Mouse (Mus musculus) forebrain, embryonic 16.5 days (tissue): ENCODE results near the gene Ttc1. TPM values are rescaled to one million over a fixed set of nuclear protein-coding genes. Genes with fewer than 3 reads are reported as not detected.

Experiments
- ATAC-seq: fragments of 200-750 bp; cut with Nextera tagmentation; 2 replicates; pipeline ENCODE4 v1.8.0; 2017; ENCODE audit warnings: mild to moderate bottlenecking, moderate library complexity
- H3K27ac ChIP-seq: fragments of 300-500 bp; sonication (generic); 2 replicates; pipeline ENCODE4 v1.5.1; 2014; ENCODE audit warnings: low read length, control low read depth
- H3K27me3 ChIP-seq: fragments of 300-500 bp; sonication (generic); replicated peaks from 2 replicates; pipeline ENCODE4 v1.6.1; 2014; ENCODE audit warnings: low read length; ENCODE audit not compliant: control insufficient read depth, insufficient read depth
- H3K36me3 ChIP-seq: fragments of 300-500 bp; sonication (generic); 2 replicates; pipeline ENCODE4 v1.6.1; 2014; ENCODE audit not compliant: control insufficient read depth, insufficient read depth
- H3K4me1 ChIP-seq: fragments of 300-500 bp; sonication (generic); replicated peaks from 2 replicates; pipeline ENCODE4 v1.6.1; 2014; ENCODE audit warnings: low read length; ENCODE audit not compliant: control insufficient read depth, insufficient read depth
- H3K4me2 ChIP-seq: fragments of 300-500 bp; sonication (generic); 2 replicates; pipeline ENCODE4 v1.6.1; 2014; ENCODE audit warnings: mild to moderate bottlenecking, low read length, control low read depth
- H3K4me3 ChIP-seq: fragments of 300-500 bp; sonication (generic); replicated peaks from 2 replicates; pipeline ENCODE4 v1.5.1; 2014; ENCODE audit warnings: mild to moderate bottlenecking, low read length, control low read depth
- H3K9ac ChIP-seq: fragments of 300-500 bp; sonication (generic); replicated peaks from 2 replicates; pipeline ENCODE4 v1.6.1; 2014; ENCODE audit warnings: low read depth, low read length, control low read depth
- H3K9me3 ChIP-seq: fragments of 300-500 bp; sonication (generic); 2 replicates; pipeline ENCODE4 v1.6.1; 2016; ENCODE audit warnings: low read length; ENCODE audit not compliant: control insufficient read depth
- WGBS: fragments of 180-500 bp; shearing (Covaris S2); extraction: QIAGEN DNeasy Blood & Tissue Kit; methylation state at CpG from one replicate; pipeline ENCODE4 v1.1.7; 2014; 5-methylcytosine and 5-hydroxymethylcytosine counted together
- polyA plus RNA-seq: library from polyadenylated mRNA; unstranded; fragments of >200 nt; fragmentation: Nextera tagmentation; extraction: Ambion mirVana; gene quantifications from 2 replicates; pipeline ENCODE4 v1.2.1, GENCODE M21; 2015

Ttc1 gene
- polyA plus RNA-seq, result 66.9 and 75.7 TPM in 2 replicates

GRCm38 (mm10) chr11:43747233-43748226, at the start of gene Ttc1:
Gene Ttc1, minus strand, starts transcription at chr11:43748008.
- peak within 1 kb of the TSS; percentile 70 for H3K4me2 ChIP-seq
- H3K4me3 ChIP-seq, result peak within 1 kb of the TSS; percentile 76
- 3% methylated on average over 47 of the region's 47 CpGs for WGBS
- no peaks in the 10 kb centered on the region for H3K27me3 ChIP-seq
- peak within 1 kb of the TSS; percentile 78 for H3K9ac ChIP-seq
- peaks cover 14% of the 10 kb centered on the region; the same call in 1 of the 2 replicates for H3K36me3 ChIP-seq
- H3K9me3 ChIP-seq, result no peaks in the 10 kb centered on the region
- ATAC-seq, result peak; percentile 99
- H3K4me1 ChIP-seq, result peaks cover 9% of the 10 kb centered on the region
- 0 out of 2 replicates have a peak within 1 kb of the TSS, but pooled peaks have one; percentile 12 for H3K27ac ChIP-seq

DNA sequence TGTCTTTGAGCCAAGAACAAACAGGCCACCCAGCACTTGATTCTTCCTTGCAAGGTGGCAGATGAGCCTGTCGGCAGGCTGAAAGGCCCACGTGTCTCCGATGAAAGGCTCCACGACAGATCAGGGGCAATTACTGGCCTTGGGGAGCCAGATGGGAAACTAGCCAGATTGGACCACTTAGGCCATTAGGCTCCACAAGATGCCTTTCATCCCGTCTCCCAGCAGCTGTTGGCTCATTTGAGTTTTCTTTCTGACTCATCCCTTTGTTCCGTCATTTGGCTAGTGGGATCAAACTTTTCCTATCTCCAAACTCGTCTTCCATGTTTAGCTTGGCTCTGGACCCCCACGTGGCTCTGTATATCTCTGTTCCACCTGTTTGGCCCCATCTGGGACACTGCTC, 48.2 kb upstream of the Ttc1 start:
- no peaks in the 10 kb centered on the region for H3K4me1 ChIP-seq
- no peak overlapping the region for H3K4me3 ChIP-seq
- no peak overlapping the region for H3K9ac ChIP-seq
- no peak overlapping the region for H3K27ac ChIP-seq
- H3K9me3 ChIP-seq, result no peaks in the 10 kb centered on the region
- H3K4me2 ChIP-seq, result no peak overlapping the region
- 64% methylated on average over 8 of the region's 8 CpGs for WGBS
- no peaks in the 10 kb centered on the region for H3K36me3 ChIP-seq
- no peak for ATAC-seq
- H3K27me3 ChIP-seq, result no peaks in the 10 kb centered on the region

DNA sequence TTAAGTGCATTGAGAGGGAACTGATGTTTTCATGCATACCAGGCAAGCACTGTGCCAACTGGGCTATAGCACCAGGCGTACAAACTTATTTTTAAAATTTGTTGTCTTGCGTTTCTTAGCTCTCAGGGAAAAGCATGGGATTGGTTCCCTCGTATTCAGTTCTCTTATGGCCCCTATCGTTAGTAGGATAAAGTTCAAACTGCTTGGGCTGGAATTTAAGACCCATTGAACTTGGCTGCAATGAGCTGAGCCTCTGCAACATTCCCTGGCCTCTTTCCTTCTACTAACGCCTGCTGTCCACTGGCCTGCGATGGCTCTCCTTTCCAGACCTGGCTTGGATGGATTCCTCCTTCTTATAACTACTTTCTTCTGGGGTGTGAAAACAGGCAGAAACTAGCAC, 42.6 kb upstream of the Ttc1 start:
- WGBS, result 85% methylated on average over 6 of the region's 6 CpGs
- H3K4me3 ChIP-seq, result no peak overlapping the region
- H3K4me1 ChIP-seq, result no peaks in the 10 kb centered on the region
- no peak overlapping the region for H3K4me2 ChIP-seq
- H3K9me3 ChIP-seq, result no peaks in the 10 kb centered on the region
- no peaks in the 10 kb centered on the region for H3K36me3 ChIP-seq
- no peak for ATAC-seq
- no peaks in the 10 kb centered on the region for H3K27me3 ChIP-seq
- H3K27ac ChIP-seq, result no peak overlapping the region
- no peak overlapping the region for H3K9ac ChIP-seq

- ATAC-seq, result peak; percentile 65
- Histone ChIP-seq H3K9ac (no peak overlapping the region), H3K27ac (no peak overlapping the region), H3K4me1 (no peaks in the 10 kb centered on the region), H3K27me3 (no peaks in the 10 kb centered on the region), H3K4me3 (no peak overlapping the region), H3K36me3 (no peaks in the 10 kb centered on the region), H3K9me3 (no peaks in the 10 kb centered on the region), H3K4me2 (no peak overlapping the region)
- 11% methylated on average over 2 of the region's 2 CpGs for WGBS
Observed at GRCm38 (mm10) chr11:43783772-43784171, 36.0 kb upstream of the Ttc1 start.

DNA sequence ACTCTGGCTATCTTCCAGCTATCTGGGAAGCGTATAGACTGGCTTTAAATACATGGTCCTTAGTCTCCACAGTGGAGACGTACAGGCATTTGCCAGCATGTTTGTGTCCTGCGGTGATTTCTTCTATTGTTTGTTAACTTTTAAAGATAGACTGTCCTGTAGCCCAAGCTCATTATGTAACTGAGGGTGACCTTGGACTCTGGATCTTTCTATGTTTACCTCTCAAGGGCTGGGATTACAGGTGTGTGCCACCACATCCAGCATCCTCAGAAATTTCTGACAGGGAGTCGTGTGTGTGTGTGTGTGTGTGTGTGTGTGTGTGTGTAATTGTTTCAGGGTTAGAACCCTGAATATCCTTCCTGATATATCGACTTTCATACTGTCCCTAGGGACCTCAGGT, 35.3 kb upstream of the Ttc1 start:
- no peak overlapping the region for H3K4me3 ChIP-seq
- H3K4me2 ChIP-seq, result no peak overlapping the region
- no peaks in the 10 kb centered on the region for H3K36me3 ChIP-seq
- H3K4me1 ChIP-seq, result no peaks in the 10 kb centered on the region
- H3K9ac ChIP-seq, result no peak overlapping the region
- no peaks in the 10 kb centered on the region for H3K27me3 ChIP-seq
- no peaks in the 10 kb centered on the region for H3K9me3 ChIP-seq
- ATAC-seq, result no peak
- H3K27ac ChIP-seq, result no peak overlapping the region
- WGBS, result 68% methylated on average over 5 of the region's 5 CpGs

GRCm38 (mm10) chr11:43779551-43779950, 31.7 kb upstream of the Ttc1 start:
- Histone ChIP-seq H3K4me1 (peaks cover 6% of the 10 kb centered on the region), H3K4me3 (no peak overlapping the region), H3K4me2 (no peak overlapping the region), H3K36me3 (no peaks in the 10 kb centered on the region), H3K9me3 (no peaks in the 10 kb centered on the region), H3K27ac (no peak overlapping the region), H3K9ac (no peak overlapping the region), H3K27me3 (peaks cover 12% of the 10 kb centered on the region)
- no peak for ATAC-seq
- WGBS, result 75% methylated on average over 5 of the region's 5 CpGs

DNA sequence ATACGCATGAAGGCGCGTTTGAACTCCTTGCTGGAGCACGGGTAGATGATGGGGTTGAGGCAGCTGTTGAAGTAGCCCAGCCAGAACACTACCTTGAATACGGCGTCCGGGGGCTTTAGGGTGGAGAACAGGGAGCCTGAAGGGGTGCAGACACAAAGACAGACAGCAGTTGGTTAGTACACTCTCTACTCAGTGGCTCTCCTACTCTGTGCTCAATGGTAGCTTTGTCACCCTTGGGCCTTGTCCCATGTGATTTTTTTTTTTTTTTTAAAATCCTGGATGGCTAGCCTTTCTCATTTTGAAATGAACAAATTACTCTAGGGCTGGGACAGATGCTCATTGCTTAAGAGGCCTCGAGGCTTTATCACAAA, 28.5 kb upstream of the Ttc1 start:
- no peak overlapping the region for H3K27ac ChIP-seq
- peak overlapping the region; percentile 56 for H3K4me2 ChIP-seq
- H3K4me3 ChIP-seq, result peak overlapping the region; percentile 38
- no peak overlapping the region; the same call in 1 of the 2 replicates for H3K9ac ChIP-seq
- peaks cover 12% of the 10 kb centered on the region for H3K27me3 ChIP-seq
- H3K4me1 ChIP-seq, result peaks cover 6% of the 10 kb centered on the region
- WGBS, result 17% methylated on average over 8 of the region's 8 CpGs
- H3K36me3 ChIP-seq, result no peaks in the 10 kb centered on the region
- ATAC-seq, result no peak
- no peaks in the 10 kb centered on the region for H3K9me3 ChIP-seq

DNA sequence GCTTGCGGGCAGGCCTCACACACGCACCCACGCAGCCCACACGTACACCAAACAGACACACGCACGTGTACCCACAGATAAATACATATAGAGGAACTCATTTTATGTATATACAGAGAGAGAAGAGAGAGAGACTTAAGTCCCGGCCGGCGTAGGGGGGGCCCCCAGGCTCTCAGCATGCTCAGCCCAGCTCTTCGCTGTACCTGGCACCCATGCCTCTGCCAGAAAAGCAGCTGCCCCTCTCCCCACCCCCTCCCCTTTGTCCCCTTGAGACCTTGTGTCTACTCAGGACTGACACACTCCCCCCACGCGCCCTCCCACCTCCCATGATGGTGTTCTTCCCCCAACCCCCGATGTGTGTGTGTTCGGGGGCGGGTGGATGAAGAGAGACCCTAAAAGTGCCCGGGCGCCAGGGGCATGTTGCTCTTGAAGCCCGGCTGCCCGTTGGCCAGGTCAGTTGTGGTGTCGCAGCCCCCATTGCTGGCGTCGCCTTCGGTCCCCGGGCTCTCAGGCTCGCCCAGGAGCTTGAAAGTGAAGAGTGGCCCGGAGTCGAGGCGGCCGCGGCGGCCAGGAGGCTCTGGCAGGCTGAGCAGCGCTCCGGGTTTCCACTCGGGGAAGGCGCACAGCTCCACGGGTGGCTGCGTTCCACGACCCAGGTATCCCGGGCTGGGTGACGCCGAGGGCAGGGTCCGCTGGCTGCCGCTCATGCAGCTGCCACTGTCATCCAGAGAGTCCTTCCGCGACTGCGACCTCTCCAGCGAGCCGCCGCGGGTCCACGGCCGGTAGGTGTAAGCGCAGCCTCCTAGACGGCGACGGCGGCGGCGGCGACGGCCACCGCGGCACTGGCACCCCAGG, 27.9 kb upstream of the Ttc1 start:
- Histone ChIP-seq H3K9me3 (no peaks in the 10 kb centered on the region), H3K27me3 (peaks cover 12% of the 10 kb centered on the region), H3K9ac (peak overlapping the region; percentile 25), H3K4me3 (peak overlapping the region; percentile 38), H3K4me1 (peaks cover 6% of the 10 kb centered on the region), H3K36me3 (no peaks in the 10 kb centered on the region), H3K27ac (no peak overlapping the region), H3K4me2 (peak overlapping the region; percentile 56)
- WGBS, result 11% methylated on average over 61 of the region's 63 CpGs
- ATAC-seq, result no peak

GRCm38 (mm10) chr11:43773725-43774124, 25.9 kb upstream of the Ttc1 start:
- no peak overlapping the region for H3K9ac ChIP-seq
- no peaks in the 10 kb centered on the region for H3K36me3 ChIP-seq
- H3K4me2 ChIP-seq, result no peak overlapping the region
- no peaks in the 10 kb centered on the region for H3K9me3 ChIP-seq
- H3K27me3 ChIP-seq, result peaks cover 12% of the 10 kb centered on the region
- 68% methylated on average over 5 of the region's 5 CpGs for WGBS
- no peak overlapping the region for H3K4me3 ChIP-seq
- no peak overlapping the region for H3K27ac ChIP-seq
- peaks cover 6% of the 10 kb centered on the region for H3K4me1 ChIP-seq
- no peak for ATAC-seq
